Mouse (Mus musculus) bone marrow, adult 2 months (tissue): ENCODE data around the gene Ucp3.

ENCODE experiments used
- CTCF ChIP-seq: fragments of 200-500 bp; IDR thresholded peaks from 2 replicates; pipeline ENCODE4 v1.5.1; 2011; ENCODE audit warnings: low read length, control low read depth; ENCODE audit not compliant: control insufficient read depth, insufficient read depth
- POLR2A ChIP-seq: fragments of 200-500 bp; IDR thresholded peaks from 2 replicates; pipeline ENCODE4 v1.6.1; 2011; ENCODE audit warnings: low read depth, mild to moderate bottlenecking, control low read depth, low read length, borderline replicate concordance; ENCODE audit not compliant: control insufficient read depth

DNA sequence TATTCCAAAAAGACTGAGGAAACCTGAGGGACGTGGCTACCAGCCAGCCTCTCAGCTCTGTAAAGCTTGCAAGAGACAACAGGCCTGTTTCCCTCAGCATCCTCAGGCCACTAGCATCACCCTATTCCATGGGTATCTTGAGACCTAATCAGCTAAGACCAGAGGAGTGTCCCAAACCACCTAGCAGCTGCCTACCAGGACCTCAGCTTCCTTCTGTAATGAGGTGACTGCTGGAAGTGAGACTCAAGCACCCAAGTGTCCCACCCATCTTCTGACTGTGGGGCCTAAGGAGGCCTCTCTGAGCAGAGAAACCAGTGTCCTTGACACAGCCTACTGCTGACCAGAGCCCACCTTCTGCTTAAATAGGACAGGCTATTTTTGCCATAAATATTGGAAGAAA lies 3.3 kb upstream of the Ucp3 start:
- no peak for TF ChIP-seq POLR2A
- no peak for TF ChIP-seq CTCF
